Mouse (Mus musculus) stomach, postnatal 0 days (tissue): ENCODE results near the gene Tada1. TPM values are rescaled to one million over a fixed set of nuclear protein-coding genes. Genes with fewer than 3 reads are reported as not detected.

Experiments
- ATAC-seq: fragments of 200-750 bp; cut with Nextera tagmentation; 2 replicates; pipeline ENCODE4 v1.8.0; 2017; ENCODE audit not compliant: low FRiP score, low TSS enrichment
- DNase-seq: peaks from one replicate; pipeline ENCODE4 v3.0.0-alpha.2; 2016; ENCODE audit warnings: low spot score
- H3K27ac ChIP-seq: fragments of 300-500 bp; sonication (generic); replicated peaks from 2 replicates; pipeline ENCODE4 v1.5.1; 2014; ENCODE audit warnings: mild to moderate bottlenecking, control low read depth
- H3K27me3 ChIP-seq: fragments of 300-500 bp; sonication (generic); 2 replicates; pipeline ENCODE4 v1.6.1; 2014; ENCODE audit warnings: low read length; ENCODE audit not compliant: control insufficient read depth, insufficient read depth
- H3K36me3 ChIP-seq: fragments of 300-500 bp; sonication (generic); 2 replicates; pipeline ENCODE4 v1.6.1; 2014; ENCODE audit warnings: low read length, mixed read lengths; ENCODE audit not compliant: control insufficient read depth, insufficient read depth
- H3K4me1 ChIP-seq: fragments of 300-500 bp; sonication (generic); replicated peaks from 2 replicates; pipeline ENCODE4 v1.6.1; 2014; ENCODE audit warnings: antibody characterized with exemption; ENCODE audit not compliant: control insufficient read depth, insufficient read depth
- H3K4me2 ChIP-seq: fragments of 300-500 bp; sonication (generic); replicated peaks from 2 replicates; pipeline ENCODE4 v1.6.1; 2014; ENCODE audit warnings: low read depth, mild to moderate bottlenecking, control low read depth, moderate library complexity
- H3K4me3 ChIP-seq: fragments of 300-500 bp; sonication (generic); 2 replicates; pipeline ENCODE4 v1.5.1; 2014; ENCODE audit warnings: low read depth, low read length, control low read depth
- H3K9ac ChIP-seq: fragments of 300-500 bp; sonication (generic); 2 replicates; pipeline ENCODE4 v1.6.1; 2014; ENCODE audit warnings: mild to moderate bottlenecking, low read length, control low read depth, mixed read lengths
- H3K9me3 ChIP-seq: fragments of 300-500 bp; sonication (generic); 2 replicates; pipeline ENCODE4 v1.6.1; 2016; ENCODE audit warnings: low read length; ENCODE audit not compliant: control insufficient read depth
- CTCF ChIP-seq: IDR thresholded peaks from 2 replicates; pipeline ENCODE4 v1.5.1; 2016; ENCODE audit warnings: antibody characterized with exemption, low read depth, mild to moderate bottlenecking, moderate library complexity
- EP300 ChIP-seq: optimal IDR thresholded peaks from 2 replicates; pipeline ENCODE3; 2016; ENCODE audit warnings: antibody characterized with exemption
- WGBS: fragments of 180-500 bp; shearing (Covaris S2); extraction: QIAGEN DNeasy Blood & Tissue Kit; methylation state at CpG from one replicate; pipeline ENCODE4 v1.1.7; 2014; 5-methylcytosine and 5-hydroxymethylcytosine counted together
- polyA plus RNA-seq: library from polyadenylated mRNA; unstranded; fragments of >200 nt; fragmentation: Nextera tagmentation; extraction: Ambion mirVana; gene quantifications from 2 replicates; pipeline ENCODE4 v1.2.1, GENCODE M21; 2015

The Tada1 gene
- 18.6 and 18.8 TPM in 2 replicates for polyA plus RNA-seq

GRCm38 (mm10) chr1:166379013-166379629 is at the start of gene Tada1:
TSS of gene Tada1 (plus strand) at chr1:166379097.
- ATAC-seq (peak; percentile 98), DNase-seq (peak; percentile 97)
- peak within 1 kb of the TSS; percentile 94 for H3K9ac ChIP-seq
- no peaks in the 10 kb centered on the region for H3K9me3 ChIP-seq
- peak within 1 kb of the TSS; percentile 96 for H3K27ac ChIP-seq
- TF ChIP-seq CTCF (0 out of 2 replicates have a peak, but pooled peaks have one; percentile 1), EP300 (no peak)
- H3K36me3 ChIP-seq = no peaks in the 10 kb centered on the region; the same call in 1 of the 2 replicates
- H3K4me2 ChIP-seq = peak within 1 kb of the TSS; percentile 78
- under 1% methylated on average over 66 of the region's 81 CpGs for WGBS
- peak within 1 kb of the TSS; percentile 95 for H3K4me3 ChIP-seq
- H3K27me3 ChIP-seq = no peaks in the 10 kb centered on the region
- peaks cover 6% of the 10 kb centered on the region for H3K4me1 ChIP-seq

DNA sequence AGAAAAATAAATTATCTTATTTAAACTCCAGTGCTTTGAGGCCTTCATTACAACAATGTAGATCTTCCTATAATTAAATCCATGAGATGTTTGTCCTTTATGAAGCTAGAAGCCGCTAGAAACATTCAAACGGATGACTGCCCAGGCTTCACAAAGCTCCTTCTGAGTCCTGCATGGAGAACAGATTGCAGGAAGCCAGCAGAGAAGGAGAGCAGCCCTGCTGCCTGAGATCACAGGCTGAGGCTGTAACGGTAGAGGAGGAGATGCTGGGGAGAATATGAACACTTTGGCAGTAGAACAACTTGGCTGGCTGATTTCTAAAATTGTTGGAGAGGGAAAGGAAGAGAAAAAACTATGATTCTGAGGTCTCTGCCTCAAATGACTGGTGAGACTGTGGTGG is 48.1 kb upstream of the Tada1 start:
- H3K9me3 ChIP-seq = no peaks in the 10 kb centered on the region
- 58% methylated on average over 3 of the region's 3 CpGs for WGBS
- ATAC-seq (no peak), DNase-seq (no peak)
- no peak overlapping the region for H3K9ac ChIP-seq
- H3K4me3 ChIP-seq = no peak overlapping the region
- TF ChIP-seq EP300 (no peak), CTCF (no peak)
- H3K27me3 ChIP-seq = no peaks in the 10 kb centered on the region
- no peaks in the 10 kb centered on the region for H3K4me1 ChIP-seq
- H3K4me2 ChIP-seq = no peak overlapping the region
- no peak overlapping the region for H3K27ac ChIP-seq
- no peaks in the 10 kb centered on the region for H3K36me3 ChIP-seq

GRCm38 (mm10) chr1:166339110-166339509 is 39.8 kb upstream of the Tada1 start:
- Histone ChIP-seq H3K9me3 (no peaks in the 10 kb centered on the region), H3K9ac (no peak overlapping the region), H3K36me3 (no peaks in the 10 kb centered on the region), H3K4me1 (no peaks in the 10 kb centered on the region), H3K4me2 (no peak overlapping the region), H3K4me3 (no peak overlapping the region), H3K27me3 (no peaks in the 10 kb centered on the region), H3K27ac (no peak overlapping the region)
- ATAC-seq (no peak), DNase-seq (no peak)
- WGBS = 78% methylated on average over 6 of the region's 6 CpGs
- TF ChIP-seq CTCF = no peak
- no peak for TF ChIP-seq EP300

- no peak overlapping the region for H3K9ac ChIP-seq
- H3K9me3 ChIP-seq = no peaks in the 10 kb centered on the region
- ATAC-seq = no peak
- no peaks in the 10 kb centered on the region for H3K36me3 ChIP-seq
- no peaks in the 10 kb centered on the region for H3K4me1 ChIP-seq
- no peak overlapping the region for H3K4me3 ChIP-seq
- WGBS = 66% methylated on average over 2 of the region's 2 CpGs
- H3K4me2 ChIP-seq = no peak overlapping the region
- H3K27ac ChIP-seq = no peak overlapping the region
- TF ChIP-seq CTCF (no peak), EP300 (no peak)
- DNase-seq = no peak
- no peaks in the 10 kb centered on the region for H3K27me3 ChIP-seq
These were observed 36.8 kb upstream of the Tada1 start for GRCm38 (mm10) chr1:166342060-166342459.

- Histone ChIP-seq H3K4me3 (no peak overlapping the region), H3K4me2 (no peak overlapping the region), H3K4me1 (no peaks in the 10 kb centered on the region), H3K27me3 (no peaks in the 10 kb centered on the region), H3K36me3 (no peaks in the 10 kb centered on the region), H3K27ac (no peak overlapping the region), H3K9ac (no peak overlapping the region), H3K9me3 (no peaks in the 10 kb centered on the region)
- ATAC-seq (no peak), DNase-seq (no peak)
- TF ChIP-seq CTCF (no peak), EP300 (no peak)
- WGBS = 77% methylated on average over 1 of the region's 1 CpGs
These were observed 36.4 kb upstream of the Tada1 start for GRCm38 (mm10) chr1:166342539-166342938.

DNA sequence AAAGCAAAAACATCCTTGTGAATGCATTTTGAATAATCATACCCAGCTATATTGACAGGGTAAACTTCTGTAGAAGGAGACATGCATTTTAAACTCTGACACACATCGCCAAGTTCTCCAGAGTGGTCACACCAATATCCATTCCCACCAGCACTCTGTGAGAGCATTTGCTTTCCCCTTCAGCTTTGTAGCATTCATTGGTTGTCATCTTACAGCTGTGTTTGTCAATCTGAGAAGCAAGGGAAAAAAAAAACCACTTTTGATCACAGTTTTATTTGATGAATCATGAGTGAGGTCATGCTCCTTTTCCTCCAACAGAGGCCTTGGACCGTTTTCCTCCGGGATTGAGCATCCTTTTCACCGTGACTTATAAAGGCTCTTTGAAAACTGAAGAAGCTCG is 35.3 kb upstream of the Tada1 start:
- no peaks in the 10 kb centered on the region for H3K36me3 ChIP-seq
- H3K4me1 ChIP-seq = no peaks in the 10 kb centered on the region
- ATAC-seq = no peak
- DNase-seq = no peak
- WGBS = 52% methylated on average over 5 of the region's 5 CpGs
- no peaks in the 10 kb centered on the region for H3K9me3 ChIP-seq
- H3K27ac ChIP-seq = no peak overlapping the region
- no peak overlapping the region for H3K4me3 ChIP-seq
- no peak overlapping the region for H3K4me2 ChIP-seq
- H3K9ac ChIP-seq = no peak overlapping the region
- no peaks in the 10 kb centered on the region for H3K27me3 ChIP-seq
- TF ChIP-seq EP300 (no peak), CTCF (no peak)
